Mouse (Mus musculus) forebrain, embryonic 11.5 days (tissue): ENCODE data around the gene Nfya. TPM values are rescaled to one million over a fixed set of nuclear protein-coding genes. Genes with fewer than 3 reads are reported as not detected.
"Not testable (repeated sequence)": the region's sequence is repeated elsewhere in the genome, so short reads cannot be mapped to it uniquely, and the experiment has no call there.

ENCODE experiments used
- ATAC-seq: fragments of 200-750 bp; cut with Nextera tagmentation; replicated peaks from 2 replicates; pipeline ENCODE4 v1.8.0; 2017; ENCODE audit warnings: moderate TSS enrichment; ENCODE audit not compliant: low FRiP score
- DNase-seq: peaks from one replicate; pipeline ENCODE4 v3.0.0-alpha.2; 2017; ENCODE audit warnings: low spot score
- H3K27ac ChIP-seq: fragments of 300-500 bp; sonication (generic); 2 replicates; pipeline ENCODE4 v1.5.1; 2014; ENCODE audit warnings: low read depth, low read length
- H3K27me3 ChIP-seq: fragments of 300-500 bp; sonication (generic); 2 replicates; pipeline ENCODE4 v1.6.1; 2014; ENCODE audit warnings: mild to moderate bottlenecking, low read length, mixed read lengths; ENCODE audit not compliant: control insufficient read depth, insufficient read depth
- H3K36me3 ChIP-seq: fragments of 300-500 bp; sonication (generic); 2 replicates; pipeline ENCODE4 v1.6.1; 2014; ENCODE audit warnings: mild to moderate bottlenecking, low read length, moderate library complexity, mixed read lengths; ENCODE audit not compliant: control insufficient read depth, insufficient read depth
- H3K4me1 ChIP-seq: fragments of 300-500 bp; sonication (generic); replicated peaks from 2 replicates; pipeline ENCODE4 v1.6.1; 2014; ENCODE audit warnings: low read length, mixed read lengths; ENCODE audit not compliant: control insufficient read depth, insufficient read depth
- H3K4me2 ChIP-seq: fragments of 300-500 bp; sonication (generic); 2 replicates; pipeline ENCODE4 v1.6.1; 2014; ENCODE audit warnings: low read depth, mild to moderate bottlenecking, low read length, moderate library complexity, mixed read lengths; ENCODE audit not compliant: severe bottlenecking
- H3K4me3 ChIP-seq: fragments of 300-500 bp; sonication (generic); 2 replicates; pipeline ENCODE4 v1.5.1; 2014; ENCODE audit warnings: low read depth, low read length
- H3K9ac ChIP-seq: fragments of 300-500 bp; sonication (generic); 2 replicates; pipeline ENCODE4 v1.6.1; 2014; ENCODE audit warnings: low read length
- H3K9me3 ChIP-seq: fragments of 300-500 bp; sonication (generic); 2 replicates; pipeline ENCODE4 v1.6.1; 2016; ENCODE audit warnings: low read length, mixed read lengths; ENCODE audit not compliant: control insufficient read depth
- whole genome bisulfite sequencing: fragments of 180-500 bp; shearing (Covaris S2); extraction: QIAGEN DNeasy Blood & Tissue Kit; methylation state at CpG from one replicate; pipeline ENCODE4 v1.1.7; 2014; 5-methylcytosine and 5-hydroxymethylcytosine counted together
- polyA plus RNA-seq: library from polyadenylated mRNA; unstranded; fragments of >200 nt; fragmentation: Nextera tagmentation; extraction: Ambion mirVana; gene quantifications from 2 replicates; pipeline ENCODE4 v1.2.1, GENCODE M21; 2014

Nfya gene
- polyA plus RNA-seq, 1 experiment from 2014 or later = 24.5 TPM

DNA sequence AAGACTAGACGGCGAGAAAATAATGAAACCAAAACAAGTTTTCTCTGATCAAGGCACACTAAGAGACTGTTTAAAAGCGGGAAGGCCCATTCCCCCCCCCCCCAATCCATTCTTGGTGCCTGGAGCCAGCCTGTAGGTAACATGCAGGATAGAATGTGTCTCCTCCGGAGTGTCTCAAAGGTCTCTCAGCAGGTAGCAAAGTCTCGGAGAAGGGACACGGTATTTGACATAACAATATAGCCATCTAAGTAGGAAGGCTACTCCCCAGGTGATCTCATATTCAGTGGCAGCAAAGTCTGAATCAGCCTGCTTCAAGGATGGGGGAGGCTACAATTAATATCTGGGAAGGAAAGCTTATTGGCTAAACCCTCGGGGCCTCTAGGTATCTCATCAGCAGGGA, 56.7 kb downstream of the Nfya start:
- not testable (repeated sequence) for H3K9me3 ChIP-seq, H3K9ac ChIP-seq, ATAC-seq, H3K4me2 ChIP-seq, H3K4me3 ChIP-seq, DNase-seq, H3K27ac ChIP-seq, H3K4me1 ChIP-seq, H3K36me3 ChIP-seq, H3K27me3 ChIP-seq
- 67% methylated on average over 7 of the region's 7 CpGs for WGBS

- H3K4me1 ChIP-seq = no peaks in the 10 kb centered on the region
- no peaks in the 10 kb centered on the region for H3K36me3 ChIP-seq
- no peak overlapping the region for H3K4me2 ChIP-seq
- no peaks in the 10 kb centered on the region for H3K9me3 ChIP-seq
- 84% methylated on average over 5 of the region's 5 CpGs for WGBS
- H3K9ac ChIP-seq = no peak overlapping the region
- no peak for DNase-seq
- H3K27me3 ChIP-seq = no peaks in the 10 kb centered on the region
- H3K27ac ChIP-seq = no peak overlapping the region
- ATAC-seq = no peak
- no peak overlapping the region for H3K4me3 ChIP-seq
These were observed 59.0 kb downstream of the Nfya start for GRCm38 (mm10) chr17:48350681-48351193.

DNA sequence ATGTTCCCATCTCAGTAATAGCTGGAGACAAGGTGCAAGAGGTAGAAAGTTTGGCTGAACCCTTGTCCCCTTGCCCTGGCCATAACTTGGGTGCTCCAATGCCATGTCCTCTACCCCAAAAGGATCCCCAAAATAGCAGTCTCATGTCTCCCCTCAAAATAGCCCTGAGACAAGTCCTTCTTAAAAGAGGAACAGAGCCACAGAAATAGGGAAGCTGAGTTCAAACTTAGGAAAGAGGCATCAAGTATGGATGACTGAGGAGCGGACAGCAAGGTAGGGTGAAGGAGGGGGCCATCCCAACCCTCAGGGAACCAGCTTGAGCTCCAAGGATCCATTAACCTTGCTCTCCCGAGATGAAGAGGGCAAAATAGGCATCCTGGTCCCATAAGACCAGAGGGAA, 62.4 kb downstream of the Nfya start:
- H3K9ac ChIP-seq = no peak overlapping the region
- no peak overlapping the region for H3K4me3 ChIP-seq
- DNase-seq (no peak), ATAC-seq (no peak)
- H3K4me1 ChIP-seq = no peaks in the 10 kb centered on the region
- H3K27me3 ChIP-seq = no peaks in the 10 kb centered on the region
- no peak overlapping the region for H3K27ac ChIP-seq
- H3K36me3 ChIP-seq = no peaks in the 10 kb centered on the region
- H3K9me3 ChIP-seq = no peaks in the 10 kb centered on the region
- H3K4me2 ChIP-seq = no peak overlapping the region
- 81% methylated on average over 2 of the region's 2 CpGs for WGBS

- Histone ChIP-seq H3K4me1 (no peaks in the 10 kb centered on the region), H3K9me3 (no peaks in the 10 kb centered on the region), H3K4me3 (no peak overlapping the region), H3K27ac (no peak overlapping the region), H3K9ac (no peak overlapping the region), H3K27me3 (no peaks in the 10 kb centered on the region), H3K36me3 (no peaks in the 10 kb centered on the region), H3K4me2 (no peak overlapping the region)
- peak; percentile 35 for DNase-seq
- ATAC-seq = no peak
- WGBS = 58% methylated on average over 4 of the region's 4 CpGs
These were observed 62.9 kb downstream of the Nfya start for GRCm38 (mm10) chr17:48346834-48347233.

GRCm38 (mm10) chr17:48346231-48346630, 63.5 kb downstream of the Nfya start, which contains the start of gene Trem2:
Trem2 (plus strand) TSS chr17:48346401.
- Histone ChIP-seq H3K9ac (no peak within 1 kb of the TSS), H3K27ac (no peak within 1 kb of the TSS), H3K4me1 (no peaks in the 10 kb centered on the region), H3K27me3 (no peaks in the 10 kb centered on the region), H3K9me3 (no peaks in the 10 kb centered on the region), H3K36me3 (no peaks in the 10 kb centered on the region), H3K4me3 (no peak within 1 kb of the TSS), H3K4me2 (no peak within 1 kb of the TSS)
- ATAC-seq = no peak
- DNase-seq = no peak
- 87% methylated on average over 5 of the region's 5 CpGs for WGBS

DNA sequence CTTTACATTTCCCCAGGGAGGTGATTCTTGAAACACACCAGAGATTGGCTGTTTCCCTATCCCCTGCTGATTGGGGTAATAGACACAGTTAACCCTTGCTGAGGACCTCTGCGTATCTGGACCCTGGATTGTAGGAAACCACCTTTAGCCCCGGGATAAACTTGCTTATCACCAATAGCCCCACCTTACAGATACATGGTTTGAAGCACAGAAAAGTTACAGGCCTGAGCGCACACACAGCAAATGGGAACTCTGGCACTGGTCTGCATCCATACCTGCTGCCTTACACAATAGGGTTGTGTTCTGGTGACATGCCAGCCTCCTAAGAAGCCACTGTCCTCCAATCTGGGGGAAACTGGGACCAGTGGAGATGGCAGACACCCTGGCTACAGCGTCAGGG, 63.9 kb downstream of the Nfya start:
- Histone ChIP-seq H3K4me3 (no peak overlapping the region), H3K4me2 (no peak overlapping the region), H3K36me3 (no peaks in the 10 kb centered on the region), H3K4me1 (no peaks in the 10 kb centered on the region), H3K27ac (no peak overlapping the region), H3K9ac (no peak overlapping the region), H3K27me3 (no peaks in the 10 kb centered on the region), H3K9me3 (no peaks in the 10 kb centered on the region)
- ATAC-seq = no peak
- 83% methylated on average over 4 of the region's 4 CpGs for WGBS
- DNase-seq = peak; percentile 40

DNA sequence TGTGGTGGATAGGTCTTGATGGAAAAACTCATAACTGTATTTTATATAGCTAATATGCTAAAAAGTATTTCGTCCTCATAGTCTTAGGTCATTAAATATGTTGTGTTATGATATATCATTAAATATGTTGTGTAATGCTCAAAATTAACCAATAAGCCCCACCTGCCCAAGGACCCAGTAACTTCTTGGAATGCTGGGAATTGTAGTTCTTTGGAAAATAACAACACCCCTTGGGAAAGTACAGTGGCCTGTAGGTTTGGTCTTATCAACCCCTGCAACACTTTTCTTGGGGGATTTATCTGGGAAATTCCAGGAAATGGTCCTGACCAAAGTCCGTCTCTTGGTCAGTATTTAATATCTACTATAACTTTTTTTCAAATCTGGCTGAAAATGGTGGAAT, 66.6 kb downstream of the Nfya start:
- WGBS = 85% methylated on average over 2 of the region's 2 CpGs
- ATAC-seq = no peak

DNA sequence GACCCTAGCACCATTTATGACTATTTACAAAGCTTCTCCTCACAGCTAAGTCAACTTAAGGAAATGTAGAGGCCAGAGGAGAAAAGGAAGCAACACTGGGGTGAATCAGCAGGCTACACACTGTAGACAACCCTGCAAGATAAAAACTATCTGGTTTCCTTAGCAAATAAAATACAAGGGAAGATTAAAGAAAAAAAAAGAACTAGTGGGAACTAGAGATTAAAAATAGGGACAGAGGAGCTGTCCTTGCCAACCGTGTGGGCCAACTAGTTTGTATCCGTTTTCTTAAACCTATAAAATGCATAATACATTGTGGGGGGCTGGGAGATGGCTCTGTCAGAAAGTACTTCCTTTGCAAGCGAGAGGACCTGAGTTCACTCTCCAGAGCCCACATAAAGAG, 67.8 kb downstream of the Nfya start:
- H3K27ac ChIP-seq = no peak overlapping the region
- ATAC-seq = no peak
- no peak overlapping the region for H3K4me2 ChIP-seq
- 82% methylated on average over 3 of the region's 3 CpGs for WGBS
- no peak overlapping the region for H3K4me3 ChIP-seq
- H3K36me3 ChIP-seq = no peaks in the 10 kb centered on the region
- DNase-seq = no peak
- no peaks in the 10 kb centered on the region for H3K9me3 ChIP-seq
- no peak overlapping the region for H3K9ac ChIP-seq
- no peaks in the 10 kb centered on the region for H3K27me3 ChIP-seq
- H3K4me1 ChIP-seq = no peaks in the 10 kb centered on the region

More for the DNA sequence above, 66.6 kb downstream of the Nfya start:
- no peaks in the 10 kb centered on the region for H3K36me3 ChIP-seq
- no peaks in the 10 kb centered on the region for H3K4me1 ChIP-seq
- no peaks in the 10 kb centered on the region for H3K9me3 ChIP-seq
- no peak overlapping the region for H3K4me3 ChIP-seq
- no peaks in the 10 kb centered on the region for H3K27me3 ChIP-seq
- H3K4me2 ChIP-seq = no peak overlapping the region
- H3K9ac ChIP-seq = no peak overlapping the region
- H3K27ac ChIP-seq = no peak overlapping the region
- DNase-seq = no peak

GRCm38 (mm10) chr17:48340267-48340666, 69.4 kb downstream of the Nfya start:
- DNase-seq = no peak
- H3K4me2 ChIP-seq = no peak overlapping the region
- no peak overlapping the region for H3K27ac ChIP-seq
- H3K4me3 ChIP-seq = no peak overlapping the region
- no peaks in the 10 kb centered on the region for H3K9me3 ChIP-seq
- no peaks in the 10 kb centered on the region for H3K36me3 ChIP-seq
- no peak overlapping the region for H3K9ac ChIP-seq
- ATAC-seq = no peak
- no peaks in the 10 kb centered on the region for H3K4me1 ChIP-seq
- 97% methylated on average over 1 of the region's 1 CpGs for WGBS
- no peaks in the 10 kb centered on the region for H3K27me3 ChIP-seq
